Comparison of ENCODE assay signal across 15 mouse cellular contexts in genomic region chr15:32352995-32353394, GRCm38 (mm10).
"Had no signal": no experiment of that assay in that cellular context is flagged by ENCODE, and none has a peak within 500 bp of the region (broad histone marks: within the 10 kb centered on the region; RNA-seq: fewer than 3 reads in every experiment).

No protein-coding gene starts in this region.

- DNase-seq: kidney, adult 8-10 months; kidney, postnatal 36 days; layer of hippocampus, adult 9-11 months; layer of hippocampus, postnatal 36 days; liver; liver, embryonic 13.5 days; liver, postnatal 0 days; right cerebral cortex, postnatal 14 days; thymus, adult 18-20 months; thymus, postnatal 25 days had no signal

- H3K9me3 ChIP-seq: limb, embryonic 12.5 days; liver, embryonic 13.5 days; neural tube, embryonic 12.5 days; stomach, embryonic 15.5 days had no signal

- H3K4me1 ChIP-seq: limb, embryonic 12.5 days; liver, embryonic 13.5 days had no signal

- ATAC-seq: intestine, embryonic 16.5 days; liver, postnatal 0 days had no signal

- H3K4me2 ChIP-seq: limb, embryonic 12.5 days; liver, embryonic 13.5 days; neural tube, embryonic 12.5 days; stomach, embryonic 15.5 days had no signal

- H3K27ac ChIP-seq: kidney, postnatal 0 days; limb, embryonic 12.5 days; liver, embryonic 13.5 days; neural tube, embryonic 12.5 days; stomach, embryonic 15.5 days had no signal

- H3K36me3 ChIP-seq: limb, embryonic 12.5 days; liver, embryonic 13.5 days; neural tube, embryonic 12.5 days; stomach, embryonic 15.5 days had no signal

- H3K27me3 ChIP-seq: limb, embryonic 12.5 days; liver, embryonic 13.5 days; neural tube, embryonic 12.5 days; stomach, embryonic 15.5 days had no signal

- H3K4me3 ChIP-seq: limb, embryonic 12.5 days; liver, embryonic 13.5 days; neural tube, embryonic 12.5 days; stomach, embryonic 15.5 days had no signal

- H3K9ac ChIP-seq: limb, embryonic 12.5 days; liver, embryonic 13.5 days; liver, postnatal 0 days; neural tube, embryonic 12.5 days; stomach, embryonic 15.5 days had no signal
